Mouse (Mus musculus) hindlimb bud, embryonic 11.5 days (tissue): ENCODE data around the gene Aars2.

Source experiments
- DNase-seq: peaks from one replicate; pipeline ENCODE4 v3.0.0-alpha.2; 2012; ENCODE audit warnings: low read depth, low spot score; ENCODE audit errors: extremely low spot score

The Aars2 gene

GRCm38 (mm10) chr17:45542129-45542528, 35.5 kb downstream of the Aars2 start:
- DNase-seq = no peak

- DNase-seq = no peak
Observed at GRCm38 (mm10) chr17:45542705-45543104, 36.1 kb downstream of the Aars2 start.

GRCm38 (mm10) chr17:45543115-45543514, 36.5 kb downstream of the Aars2 start:
- no peak for DNase-seq

GRCm38 (mm10) chr17:45544001-45544872, 37.6 kb downstream of the Aars2 start:
- no peak for DNase-seq

GRCm38 (mm10) chr17:45544873-45545277, 38.2 kb downstream of the Aars2 start:
- no peak for DNase-seq

- DNase-seq = no peak
Observed at GRCm38 (mm10) chr17:45545278-45545961, 38.8 kb downstream of the Aars2 start.

GRCm38 (mm10) chr17:45546941-45547340, 40.3 kb downstream of the Aars2 start:
- no peak for DNase-seq

- no peak for DNase-seq
Observed at GRCm38 (mm10) chr17:45547461-45548190, 41.0 kb downstream of the Aars2 start.

- DNase-seq = no peak
Observed at GRCm38 (mm10) chr17:45548541-45549512, 42.2 kb downstream of the Aars2 start.

GRCm38 (mm10) chr17:45549617-45550181, 43.1 kb downstream of the Aars2 start, which contains the start of gene Tmem151b:
TSS of gene Tmem151b (minus strand) at chr17:45549677.
- DNase-seq = no peak

- DNase-seq = no peak
Observed at GRCm38 (mm10) chr17:45550253-45550652, 43.6 kb downstream of the Aars2 start.

GRCm38 (mm10) chr17:45551249-45551796, 44.7 kb downstream of the Aars2 start:
- no peak for DNase-seq

- DNase-seq = no peak
Observed at GRCm38 (mm10) chr17:45551816-45552451, 45.3 kb downstream of the Aars2 start.

GRCm38 (mm10) chr17:45553065-45553464, 46.4 kb downstream of the Aars2 start:
- no peak for DNase-seq

- DNase-seq = no peak
Observed at GRCm38 (mm10) chr17:45554420-45554819, 47.8 kb downstream of the Aars2 start.

- DNase-seq = no peak
Observed at GRCm38 (mm10) chr17:45555452-45556106, 48.9 kb downstream of the Aars2 start, which contains the start of gene Nfkbie. TSS of gene Nfkbie (plus strand) at chr17:45555703.

GRCm38 (mm10) chr17:45556107-45556489, 49.5 kb downstream of the Aars2 start:
- DNase-seq = no peak

- DNase-seq = no peak
Observed at GRCm38 (mm10) chr17:45556514-45557245, 50.0 kb downstream of the Aars2 start.
